Mouse (Mus musculus) ES-E14 (cell line): ENCODE results near the gene Rab11fip5.

Experiments
- HCFC1 ChIP-seq: IDR thresholded peaks from 2 replicates; pipeline ENCODE4 v1.6.1; 2012; ENCODE audit warnings: low read length, inconsistent platforms, borderline replicate concordance; ENCODE audit not compliant: insufficient read depth
- MAFK ChIP-seq: IDR thresholded peaks from 2 replicates; pipeline ENCODE4 v1.6.1; 2014; ENCODE audit warnings: mild to moderate bottlenecking, low read depth, low read length, inconsistent platforms; ENCODE audit not compliant: insufficient read depth

GRCm38 (mm10) chr6:85381648-85382020, 7.2 kb upstream of the Rab11fip5 start:
- TF ChIP-seq HCFC1 = no peak
- TF ChIP-seq MAFK = no peak
